Mouse (Mus musculus) c-Kit-positive CD71-negative TER-119-negative erythroid progenitor cells, embryonic 14.5 days (primary cell): ENCODE results near the gene Ccdc170.
"Not testable (repeated sequence)": the region's sequence is repeated elsewhere in the genome, so short reads cannot be mapped to it uniquely, and the experiment has no call there.

ENCODE experiments used
- DNase-seq: peaks from one replicate; pipeline ENCODE4 v3.0.0-alpha.2; 2013; ENCODE audit warnings: low read depth

The Ccdc170 gene

DNA sequence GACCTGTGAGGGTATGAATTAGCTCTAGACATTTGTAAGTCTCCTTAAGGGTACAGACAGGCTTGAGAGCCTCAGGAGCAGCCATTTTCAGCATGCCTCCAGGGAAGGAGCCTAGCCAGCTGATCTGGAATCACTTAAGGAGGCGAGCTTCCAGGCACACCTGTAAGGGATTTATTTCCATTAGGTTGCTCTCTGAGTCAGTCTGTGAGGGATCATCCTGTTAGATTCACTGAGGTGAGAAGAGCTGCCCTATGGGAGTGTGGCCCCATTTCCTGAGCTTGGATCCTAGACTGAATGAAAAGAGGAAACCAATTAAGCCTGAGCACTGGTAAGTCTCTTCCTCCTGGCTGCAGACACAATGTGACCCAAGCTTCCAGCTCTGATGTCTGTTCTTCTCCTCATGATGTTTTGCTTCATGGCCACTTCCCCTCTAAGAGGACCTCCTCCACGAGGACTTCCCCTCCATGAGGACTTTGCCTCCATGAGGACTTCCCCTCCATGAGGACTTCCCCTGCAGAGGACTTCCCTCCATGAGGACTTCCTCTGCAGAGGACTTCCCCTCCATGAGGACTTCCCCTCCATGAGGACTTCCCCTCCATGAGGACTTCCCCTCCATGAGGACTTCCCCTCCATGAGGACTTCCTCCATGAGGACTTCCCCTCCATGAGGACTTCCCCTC, 118.6 kb downstream of the Ccdc170 start:
- DNase-seq = no peak

- not testable (repeated sequence) for DNase-seq
Measured at GRCm38 (mm10) chr10:4601612-4602011, 119.3 kb downstream of the Ccdc170 start.

GRCm38 (mm10) chr10:4602466-4602865, 120.2 kb downstream of the Ccdc170 start:
- no peak for DNase-seq

GRCm38 (mm10) chr10:4604527-4605209, 122.4 kb downstream of the Ccdc170 start:
- DNase-seq = no peak

GRCm38 (mm10) chr10:4610234-4610633, 127.9 kb downstream of the Ccdc170 start:
- DNase-seq = no peak

- no peak for DNase-seq
Measured at GRCm38 (mm10) chr10:4611386-4612155, 129.3 kb downstream of the Ccdc170 start, which contains the start of gene Esr1. Esr1 (plus strand) TSS chr10:4611593.
